Comparison of ENCODE assay signal across 20 mouse cellular contexts in genomic region chr6:39380276-39380675, GRCm38 (mm10). TPM values are rescaled to one million over a fixed set of nuclear protein-coding genes. Genes with fewer than 3 reads are reported as not detected.
DNase-seq lines count a peak whose midpoint lies in the region; TF ChIP-seq lines count a peak whose summit lies in the region.
"Had no signal": no experiment of that assay in that cellular context is flagged by ENCODE, and none has a peak within 500 bp of the region (broad histone marks: within the 10 kb centered on the region; RNA-seq: fewer than 3 reads in every experiment).

No protein-coding gene starts in this region.

- 32% methylated on average over 3 of the region's 3 CpGs for WGBS in spleen, adult 2 months
- 40% methylated on average over 3 of the region's 3 CpGs for WGBS in bone marrow, adult 2 months
- WGBS in macrophage (ENCODE audit: missing documents), result 46% methylated on average over 3 of the region's 3 CpGs

- no peak for TF ChIP-seq POLR2A in spleen, adult 2 months (IDR thresholded peaks at IDR 0.05; ENCODE audit: low read depth, low read length)
- no peak for TF ChIP-seq POLR2A in bone marrow, adult 2 months (IDR thresholded peaks at IDR 0.05; ENCODE audit: borderline replicate concordance, control insufficient read depth, low read depth, low read length)

- H3K4me3 ChIP-seq in spleen, adult 2 months (ENCODE audit: extremely low read depth, insufficient read depth, insufficient read length), result no peak overlapping the region
- no peak overlapping the region for H3K4me3 ChIP-seq in bone marrow, adult 2 months (replicated peaks; ENCODE audit: control insufficient read depth, low read depth, low read length)
- no peak overlapping the region for H3K4me3 ChIP-seq in macrophage (ENCODE audit: inconsistent target)

- TF ChIP-seq CTCF in spleen, adult 2 months (IDR thresholded peaks at IDR 0.05; ENCODE audit: extremely low read depth, insufficient read depth, insufficient read length, insufficient replicate concordance), result no peak
- TF ChIP-seq CTCF in bone marrow, adult 2 months (IDR thresholded peaks at IDR 0.05; ENCODE audit: control insufficient read depth, insufficient read depth, low read length), result no peak

- DNase-seq in spleen, adult 2 months (ENCODE audit: low read depth in 1 of 2, low spot score in 2 of 2), result no peak
- DNase-seq in spleen, postnatal 4 days (ENCODE audit: low spot score in 2 of 2), result no peak
- DNase-seq in CD4-positive helper T cell, adult 2 months (ENCODE audit: low read depth, low spot score), result peak; percentile 42
- DNase-seq in left cerebral cortex, postnatal 36 days (ENCODE audit: low spot score in 2 of 2), result no peak
- DNase-seq in right cerebral cortex, postnatal 14 days, result no peak
- no peak for DNase-seq in adrenal gland, adult 2 months
- DNase-seq: cerebellum, adult 18-20 months; cerebellum, adult 9-10 months; cerebellum, postnatal 14 days; gastrocnemius, adult 2 months; gastrocnemius, postnatal 14 days had no signal

- 0 out of 2 replicates have a peak, but pooled peaks cover 2% of the 10 kb centered on the region for H3K36me3 ChIP-seq in spleen, adult 2 months (ENCODE audit: control insufficient read depth, insufficient read depth, low read length)
- peaks cover 2% of the 10 kb centered on the region; the same call in 1 of the 2 replicates for H3K36me3 ChIP-seq in macrophage (ENCODE audit: inconsistent target)
- H3K36me3 ChIP-seq: forebrain, embryonic 10.5 days; hindbrain, embryonic 12.5 days; hindbrain, embryonic 15.5 days had no signal

- peak overlapping the region; percentile 77; the same call in 1 of the 2 replicates for H3K27ac ChIP-seq in spleen, adult 2 months (ENCODE audit: insufficient read depth, low read length)
- peak overlapping the region; percentile 58; the same call in 1 of the 2 replicates for H3K27ac ChIP-seq in bone marrow, adult 2 months (ENCODE audit: control insufficient read depth, insufficient read depth, low read depth, low read length, poor library complexity)
- H3K27ac ChIP-seq in macrophage, result peak overlapping the region; percentile 93
- H3K27ac ChIP-seq: forebrain, embryonic 13.5 days; hindbrain, embryonic 12.5 days; hindbrain, embryonic 15.5 days had no signal

- H3K4me1 ChIP-seq in spleen, adult 2 months (ENCODE audit: control insufficient read depth, insufficient read depth, insufficient read length), result peaks cover 10% of the 10 kb centered on the region
- H3K4me1 ChIP-seq in bone marrow, adult 2 months (ENCODE audit: control insufficient read depth, insufficient read depth, low read length), result peaks cover 1% of the 10 kb centered on the region; the same call in 1 of the 2 replicates

- H3K27me3 ChIP-seq in spleen, adult 2 months (ENCODE audit: control insufficient read depth, insufficient read depth, low read length), result no peaks in the 10 kb centered on the region
- H3K27me3 ChIP-seq: Patski had no signal

- intact Hi-C loops in left cerebral cortex, postnatal 36 days (cut with DNase I), result no loop called here

- peaks cover 30% of the 10 kb centered on the region for H3K79me2 ChIP-seq in macrophage (ENCODE audit: inconsistent target)

RNA-seq across cellular contexts. Expression of gene Rab19, which starts 0.7 kb away (rescaled TPM):
- polyA plus RNA-seq in spleen, adult 2 months (2012; rRNA removed), result 4.4 and 4.7 TPM in 2 replicates
- polyA plus RNA-seq in bone marrow, adult 2 months (2011; ENCODE audit: insufficient read depth, insufficient read length, low replicate concordance, missing spikeins), result 2.3 and 2.9 TPM in 2 replicates
- total RNA-seq in macrophage (2018; cell fraction: chromatin; rRNA removed), result 10 to 100 TPM in 3 of 26 experiments, 1 to 10 TPM in 21, under 1 TPM in 2; 0.75 to 14.6 (median 3.3) TPM
- 10 to 100 TPM in 8 of 26 experiments, 1 to 10 TPM in 18; 3.4 to 13.4 (median 8.6) TPM for total RNA-seq in macrophage (2018; cell fraction: cytosol; rRNA removed)
- total RNA-seq in macrophage (2018; cell fraction: nucleus; rRNA removed), result 10 to 100 TPM in 3 of 26 experiments, 1 to 10 TPM in 23; 1.6 to 16.4 (median 6.1) TPM
- 3.6 to 21.5 TPM (median 8.0 TPM) in 3 replicates for polyA plus RNA-seq in macrophage (2018)
- not detected for total RNA-seq in left cerebral cortex, postnatal 36 days (2021)
- under 1 TPM; 0.23 to 0.73 TPM for total RNA-seq in adrenal gland, adult 2 months (2021)
- 0.37 TPM in 1 of 2 replicates, not detected in the other for polyA plus RNA-seq in adrenal gland, adult 2 months (2012; rRNA removed)
- total RNA-seq: adrenal gland, adult 18-20 months; gastrocnemius, postnatal 14 days had no signal
- polyA plus RNA-seq: C2C12 had no signal

RNA-seq across cellular contexts. Expression of gene Slc37a3, which starts 2.8 kb away (rescaled TPM):
- polyA plus RNA-seq in spleen, adult 2 months (2012; rRNA removed), result 7.7 and 10.3 TPM in 2 replicates
- polyA plus RNA-seq in bone marrow, adult 2 months (2011; ENCODE audit: insufficient read depth, insufficient read length, low replicate concordance, missing spikeins), result 9.4 and 13.6 TPM in 2 replicates
- 100 to 1,000 TPM in 10 of 26 experiments, 10 to 100 TPM in 16; 32.0 to 265 (median 86.3) TPM for total RNA-seq in macrophage (2018; cell fraction: chromatin; rRNA removed)
- total RNA-seq in macrophage (2018; cell fraction: cytosol; rRNA removed), result 10 to 100 TPM in 25 of 26 experiments, 1 to 10 TPM in 1; 7.4 to 39.5 (median 16.4) TPM
- 100 to 1,000 TPM in 7 of 26 experiments, 10 to 100 TPM in 19; 29.6 to 251 (median 52.5) TPM for total RNA-seq in macrophage (2018; cell fraction: nucleus; rRNA removed)
- polyA plus RNA-seq in macrophage (2018), result 15.2 to 33.3 TPM (median 21.6 TPM) in 3 replicates
- total RNA-seq in left cerebral cortex, postnatal 36 days (2021), result 10 to 100 TPM; 70.8 to 79.2 TPM
- total RNA-seq in adrenal gland, adult 2 months (2021), result 10 to 100 TPM; 33.7 to 40.5 TPM
- polyA plus RNA-seq in adrenal gland, adult 2 months (2012; rRNA removed), result 7.9 and 8.4 TPM in 2 replicates

RNA-seq across cellular contexts. Expression of gene Mkrn1, which starts 40.0 kb away (rescaled TPM):
- polyA plus RNA-seq in spleen, adult 2 months (2012; rRNA removed), result 96.8 and 131 TPM in 2 replicates
- 291 and 446 TPM in 2 replicates for polyA plus RNA-seq in bone marrow, adult 2 months (2011; ENCODE audit: insufficient read depth, insufficient read length, low replicate concordance, missing spikeins)
- 100 to 1,000 TPM in 2 of 26 experiments, 10 to 100 TPM in 24; 34.5 to 123 (median 75.5) TPM for total RNA-seq in macrophage (2018; cell fraction: chromatin; rRNA removed)
- total RNA-seq in macrophage (2018; cell fraction: cytosol; rRNA removed), result 100 to 1,000 TPM in 22 of 26 experiments, 10 to 100 TPM in 4; 88.1 to 147 (median 115) TPM
- total RNA-seq in macrophage (2018; cell fraction: nucleus; rRNA removed), result 100 to 1,000 TPM in 4 of 26 experiments, 10 to 100 TPM in 22; 41.3 to 129 (median 78.9) TPM
- 84.9 to 132 TPM (median 125 TPM) in 3 replicates for polyA plus RNA-seq in macrophage (2018)
- 100 to 1,000 TPM; 131 to 151 TPM for total RNA-seq in left cerebral cortex, postnatal 36 days (2021)
- 10 to 100 TPM; 67.9 to 69.7 TPM for total RNA-seq in adrenal gland, adult 2 months (2021)
- 24.1 and 30.1 TPM in 2 replicates for polyA plus RNA-seq in adrenal gland, adult 2 months (2012; rRNA removed)
